Mouse (Mus musculus): ENCODE measurements around the gene Ilf3.

Gene Ilf3

GRCm38 (mm10) chr9:21340411-21340810, 27.3 kb upstream of the Ilf3 start:
- DNase-seq (ENCODE audit: low spot score in 2 of 2), result no peak

- DNase-seq (ENCODE audit: low spot score in 2 of 2), result no peak
Observed at GRCm38 (mm10) chr9:21346627-21347365, 20.9 kb upstream of the Ilf3 start.

DNA sequence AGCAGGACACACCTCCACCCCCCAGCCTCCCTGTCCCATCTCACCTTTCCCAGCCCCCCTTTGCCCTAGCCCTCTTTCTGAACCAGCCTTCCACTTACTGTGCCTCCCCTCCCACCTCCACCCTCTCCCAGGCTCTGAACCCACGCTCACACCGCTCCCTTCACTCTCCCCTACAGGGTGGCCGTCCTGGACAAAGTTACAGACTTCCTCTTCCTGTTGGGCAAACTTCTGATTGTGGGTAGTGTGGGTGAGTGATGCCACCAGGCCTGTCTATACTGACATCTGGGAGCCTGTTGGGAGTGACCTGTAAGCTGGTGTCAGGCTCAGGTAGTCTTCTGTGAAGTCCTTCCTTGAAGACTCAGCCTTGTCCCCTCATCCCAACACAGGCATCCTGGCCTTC, 19.5 kb upstream of the Ilf3 start:
- no peak for DNase-seq (ENCODE audit: low spot score in 2 of 2)

GRCm38 (mm10) chr9:21351178-21351577, 16.5 kb upstream of the Ilf3 start:
- no peak for DNase-seq (ENCODE audit: low spot score in 2 of 2)

DNA sequence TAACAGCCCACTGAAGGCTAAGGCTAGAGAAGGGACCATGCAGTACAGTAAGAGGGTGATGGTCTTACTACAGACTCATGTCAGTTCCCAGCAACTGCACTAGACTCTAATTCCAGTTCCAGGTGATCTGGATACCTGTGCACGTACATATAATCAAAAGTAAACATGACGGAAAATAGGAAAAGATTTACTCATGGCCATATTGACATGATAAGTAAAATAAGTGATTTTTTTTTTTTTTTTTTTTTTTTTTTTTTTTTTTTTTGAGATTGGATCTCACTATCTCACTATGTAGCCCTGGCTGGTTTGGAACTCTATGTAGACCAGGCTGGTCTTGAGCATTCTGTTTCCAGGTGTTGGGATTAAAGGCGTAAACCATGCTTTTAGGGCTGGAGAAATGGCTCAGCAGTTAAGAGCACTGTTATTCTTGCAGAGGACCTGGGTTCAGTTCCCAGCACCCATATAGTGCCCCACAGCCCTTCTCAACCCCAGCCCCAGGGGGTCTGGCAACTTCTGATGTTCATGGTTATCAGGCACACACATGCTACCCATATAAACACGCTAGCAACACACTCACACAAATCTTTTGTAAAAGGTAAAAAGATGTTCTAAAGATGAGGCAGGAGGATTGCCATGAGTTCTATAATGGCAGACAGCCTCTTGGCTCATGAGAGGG, 15.8 kb upstream of the Ilf3 start:
- no peak for DNase-seq (ENCODE audit: low spot score in 2 of 2)

DNA sequence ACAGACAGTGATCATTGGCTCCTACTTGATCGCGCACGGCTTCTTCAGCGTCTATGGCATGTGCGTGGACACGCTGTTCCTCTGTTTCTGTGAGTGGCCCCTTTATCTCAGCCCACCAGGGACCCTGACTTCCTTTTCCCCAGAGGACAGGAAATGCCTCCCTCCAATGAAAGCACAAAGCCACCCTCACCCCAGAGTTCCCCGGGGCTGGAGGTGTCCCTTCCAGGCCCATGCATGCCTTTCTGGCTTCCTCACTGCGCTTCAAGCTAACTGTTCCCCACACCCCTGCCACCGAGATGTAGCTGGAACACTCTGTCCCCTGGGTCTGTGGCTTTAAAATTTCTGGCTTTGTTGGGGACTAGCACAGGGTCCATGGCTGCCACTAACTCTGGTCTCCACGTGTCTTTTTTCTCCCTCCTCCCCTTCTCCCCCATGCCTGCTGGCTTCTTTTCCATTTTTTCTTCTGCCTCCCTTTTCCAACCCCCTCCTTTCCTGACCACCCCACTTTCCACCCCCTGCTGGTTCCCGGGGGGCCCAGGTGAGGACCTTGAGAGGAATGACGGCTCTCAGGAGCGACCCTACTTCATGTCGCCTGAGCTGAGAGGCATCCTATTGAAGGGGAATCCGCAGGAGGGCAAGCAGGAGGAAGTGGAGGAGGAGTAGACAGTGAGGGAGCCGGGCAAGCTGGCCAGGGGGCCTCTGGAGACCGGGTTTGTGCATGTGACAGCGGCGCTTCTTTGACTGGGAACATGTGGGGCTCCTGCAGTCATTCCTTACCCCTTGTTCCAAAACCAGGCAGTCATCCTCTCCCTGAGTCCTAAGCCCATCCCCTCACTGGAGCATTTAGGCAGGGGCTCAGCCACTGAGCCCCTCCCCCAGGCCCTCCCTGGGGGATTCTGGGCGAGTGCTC, 15.0 kb upstream of the Ilf3 start:
- DNase-seq (ENCODE audit: low spot score in 2 of 2), result no peak

DNA sequence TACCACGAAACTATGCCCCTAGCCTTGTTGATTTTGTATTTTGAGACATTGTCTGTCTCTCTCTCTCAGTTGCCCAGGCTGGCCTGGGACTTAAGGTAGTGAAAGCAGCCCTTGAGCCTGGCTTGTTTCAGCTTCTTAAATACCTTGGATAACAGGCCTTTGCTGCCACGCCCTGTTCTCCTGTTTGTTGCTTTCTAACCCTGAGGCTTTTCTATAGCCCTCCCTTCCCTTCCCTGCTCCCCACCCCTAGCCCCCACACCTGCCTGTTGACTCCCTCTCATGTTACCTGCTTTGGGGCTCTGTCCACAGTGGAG, 14.3 kb upstream of the Ilf3 start:
- no peak for DNase-seq (ENCODE audit: low spot score in 2 of 2)

GRCm38 (mm10) chr9:21354796-21355195, 12.9 kb upstream of the Ilf3 start:
- DNase-seq (ENCODE audit: low spot score in 2 of 2), result no peak

DNA sequence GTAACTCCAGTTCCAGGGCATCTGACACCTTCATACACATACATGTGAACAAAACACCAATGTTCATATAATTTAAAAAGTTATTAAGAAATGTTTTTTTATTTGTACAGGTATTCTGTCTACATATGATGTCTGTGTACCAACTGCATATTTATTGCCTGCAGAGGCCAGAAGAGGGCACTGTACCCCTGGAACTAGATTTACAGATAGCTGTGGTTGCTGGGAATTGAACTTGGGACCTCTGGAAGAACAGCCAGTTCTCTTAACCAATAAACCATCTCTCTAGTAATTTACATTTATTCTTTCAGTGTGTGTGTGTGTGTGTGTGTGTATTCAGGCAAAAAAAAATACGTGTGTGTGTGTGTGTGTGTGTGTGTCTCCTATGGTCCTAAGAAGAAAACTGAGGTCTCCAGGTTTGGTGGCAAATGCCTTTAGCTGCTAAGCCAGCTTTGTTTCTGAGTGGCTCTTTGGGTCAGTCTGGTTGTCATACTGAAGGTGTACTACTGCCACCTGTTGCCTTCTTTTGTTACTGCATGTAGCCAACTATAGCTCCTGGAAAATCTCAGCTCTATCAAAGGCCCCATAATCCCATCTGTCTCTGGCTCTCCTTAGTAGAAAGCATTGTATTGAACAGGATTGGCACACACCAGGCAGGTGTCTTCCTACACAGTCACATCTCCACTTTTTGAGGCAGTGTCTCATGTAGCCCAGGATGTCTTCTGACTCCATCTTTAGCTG, 10.5 kb upstream of the Ilf3 start:
- DNase-seq (ENCODE audit: low spot score in 2 of 2), result peak; percentile 46 to 77

DNA sequence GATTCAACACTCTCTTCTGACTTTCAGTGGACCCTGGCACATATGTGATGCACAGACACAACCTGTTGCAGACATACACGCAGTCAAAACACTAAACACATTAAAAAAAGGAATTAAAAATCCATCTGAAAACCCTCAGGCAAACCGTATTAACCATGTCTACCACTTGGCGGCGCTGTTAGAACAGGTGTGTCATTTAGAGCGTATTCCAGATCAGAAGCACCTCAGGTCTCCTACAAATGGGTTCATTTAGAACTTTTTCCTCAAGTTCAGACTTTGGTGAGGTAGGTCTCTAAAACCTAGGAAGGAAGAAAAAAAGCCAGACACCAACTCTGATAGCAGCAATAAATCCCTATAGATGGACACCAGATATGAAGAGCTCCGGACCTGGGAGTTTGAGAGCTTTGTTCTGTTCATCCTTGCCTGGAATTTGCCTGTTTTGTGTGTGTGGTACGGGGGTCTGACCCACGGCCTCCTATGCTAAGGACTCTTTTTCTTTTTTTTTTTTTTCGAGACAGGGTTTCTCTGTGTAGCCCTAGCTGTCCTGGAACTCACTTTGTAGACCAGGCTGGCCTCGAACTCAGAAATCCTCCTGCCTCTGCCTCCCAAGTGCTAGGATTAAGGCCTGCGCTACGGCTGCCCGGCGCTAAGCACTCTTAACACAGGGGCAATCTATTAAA, 990 bp upstream of the Ilf3 start:
- peak; percentile 59 to 69 for DNase-seq (ENCODE audit: low spot score in 2 of 2)

DNA sequence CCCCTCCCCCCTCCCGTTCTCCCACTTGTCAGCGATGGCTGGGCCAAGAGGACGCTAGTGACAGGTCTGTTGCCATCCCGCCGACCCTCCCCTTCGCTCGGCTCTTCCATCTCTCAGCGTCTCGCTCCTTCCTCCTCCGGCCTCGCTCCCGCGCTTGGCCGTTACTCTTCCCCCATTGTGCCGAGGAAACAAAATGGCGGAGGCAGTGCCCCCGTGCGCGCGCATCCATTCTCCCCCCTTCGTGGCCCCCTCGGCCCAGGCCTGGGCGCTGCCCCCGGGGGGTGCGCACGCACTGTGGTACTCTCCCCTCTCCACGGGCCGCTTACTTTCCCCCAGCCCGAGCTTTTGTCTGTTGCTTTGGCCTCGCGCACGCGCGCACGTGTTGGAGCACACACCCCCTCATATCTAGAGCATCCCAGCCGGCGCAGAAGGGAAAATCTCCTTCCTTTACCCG, 487 bp downstream of the Ilf3 start:
- peak; percentile 67 to 68 for DNase-seq (ENCODE audit: low spot score in 2 of 2)

- DNase-seq (ENCODE audit: low spot score in 2 of 2), result no peak
Observed at GRCm38 (mm10) chr9:21369080-21369479, 1.4 kb downstream of the Ilf3 start.

DNA sequence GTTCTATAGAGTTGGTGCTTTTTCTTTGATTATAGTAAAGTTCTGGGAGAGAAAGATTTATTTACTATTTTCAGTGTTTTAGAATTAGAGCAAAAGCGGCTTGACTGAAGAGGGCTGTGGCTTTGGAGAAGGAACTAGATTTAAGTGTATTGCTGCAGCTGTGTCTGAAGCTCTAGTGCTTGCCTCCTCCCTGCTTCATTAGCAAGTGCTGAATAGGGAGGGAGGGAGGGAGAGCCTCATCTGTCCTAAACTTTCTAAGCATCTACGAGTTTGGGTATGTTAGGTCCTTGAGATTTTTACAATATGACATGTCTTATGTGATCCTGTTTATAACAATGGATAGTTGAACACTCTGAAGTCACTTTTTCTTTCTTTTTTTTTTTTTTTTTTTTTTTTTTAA, 3.2 kb downstream of the Ilf3 start:
- DNase-seq (ENCODE audit: low spot score in 2 of 2), result no peak

GRCm38 (mm10) chr9:21372508-21372907, 4.8 kb downstream of the Ilf3 start:
- DNase-seq (ENCODE audit: low spot score in 2 of 2), result no peak

DNA sequence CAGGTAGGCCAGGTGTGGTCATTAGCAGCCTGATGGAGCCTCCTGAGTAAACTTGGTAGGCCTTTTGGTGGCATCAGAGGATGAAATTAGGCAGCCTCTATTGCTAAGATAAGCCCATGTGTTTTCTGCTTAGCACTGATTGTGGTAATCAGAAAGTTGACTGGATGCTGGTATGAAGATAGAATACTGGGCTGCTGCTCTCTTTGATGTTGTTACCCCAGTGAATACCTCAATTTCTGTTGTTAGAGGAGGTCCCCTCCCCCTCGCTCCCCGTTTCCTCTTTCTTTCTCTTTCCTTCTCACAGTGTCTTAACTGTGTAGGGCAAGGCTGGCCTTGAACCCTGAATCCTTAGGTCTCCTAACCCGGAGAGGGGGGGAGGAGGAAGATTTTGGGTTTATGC, 11.5 kb downstream of the Ilf3 start:
- DNase-seq (ENCODE audit: low spot score in 2 of 2), result no peak

DNA sequence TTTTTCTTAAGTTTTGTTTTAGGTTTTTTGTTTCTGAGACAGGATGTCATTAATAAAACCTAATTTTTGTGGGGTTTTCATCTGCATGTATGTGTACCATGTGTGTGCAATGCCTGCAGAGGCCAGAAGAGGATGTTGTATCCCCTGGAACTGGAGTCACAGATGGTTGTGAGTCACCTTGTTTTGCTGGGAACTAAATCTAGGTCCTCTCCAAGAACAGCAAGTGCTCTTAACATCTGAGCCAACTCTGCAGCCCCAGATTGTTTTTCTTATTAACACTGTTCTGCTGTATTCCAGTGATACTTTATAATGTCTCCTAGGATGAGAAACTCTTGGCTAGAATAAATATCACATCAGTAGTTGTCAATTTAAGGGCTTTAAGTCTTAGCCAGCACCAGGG, 13.2 kb downstream of the Ilf3 start:
- DNase-seq (ENCODE audit: low spot score in 2 of 2), result no peak

DNA sequence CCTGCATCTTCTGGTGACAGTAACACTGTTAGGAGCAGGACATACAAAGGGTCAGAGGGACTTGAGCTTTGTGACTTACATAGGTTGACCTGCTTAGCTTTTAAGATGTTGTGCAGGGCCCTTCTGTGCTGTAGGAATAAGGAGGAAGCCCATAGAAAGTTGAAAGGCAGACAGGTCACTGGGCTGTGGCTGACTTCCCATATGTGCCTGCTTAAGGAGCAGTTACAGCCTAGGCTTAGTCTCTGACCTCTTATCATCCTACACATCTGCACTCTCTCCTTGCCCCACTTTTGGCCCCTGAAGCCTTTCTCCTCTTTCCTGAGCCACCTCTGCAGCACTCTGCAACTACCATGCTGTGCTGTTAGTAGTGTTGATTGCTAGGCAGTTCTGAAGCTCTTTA, 16.3 kb downstream of the Ilf3 start:
- no peak for DNase-seq (ENCODE audit: low spot score in 2 of 2)

DNA sequence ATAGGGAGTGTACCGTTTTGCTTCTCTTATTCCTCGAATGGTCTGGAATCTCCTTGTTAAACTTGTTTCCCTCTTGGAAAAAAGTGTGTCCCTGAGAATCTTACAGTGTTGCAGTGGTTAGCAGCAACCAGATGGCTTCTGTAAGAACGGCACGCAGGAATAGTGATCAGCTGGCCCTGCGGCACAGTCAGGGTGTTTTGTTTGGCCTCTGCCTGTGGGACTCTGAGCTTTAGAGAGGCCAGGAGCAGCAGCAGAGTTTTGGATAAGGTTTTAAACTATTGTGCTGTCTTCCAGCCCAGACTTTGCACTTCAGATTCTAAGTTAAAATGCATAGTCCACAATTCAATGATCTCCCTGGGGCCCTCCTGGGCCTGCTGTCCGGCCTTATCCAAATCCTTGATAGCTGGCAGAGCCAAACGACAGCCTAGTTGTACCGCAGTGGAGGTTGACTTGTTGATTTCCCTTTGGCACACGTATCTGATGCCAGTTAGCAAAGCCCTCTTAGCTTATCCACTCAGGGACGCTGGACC, 25.0 kb downstream of the Ilf3 start:
- no peak for DNase-seq (ENCODE audit: low spot score in 2 of 2)

DNA sequence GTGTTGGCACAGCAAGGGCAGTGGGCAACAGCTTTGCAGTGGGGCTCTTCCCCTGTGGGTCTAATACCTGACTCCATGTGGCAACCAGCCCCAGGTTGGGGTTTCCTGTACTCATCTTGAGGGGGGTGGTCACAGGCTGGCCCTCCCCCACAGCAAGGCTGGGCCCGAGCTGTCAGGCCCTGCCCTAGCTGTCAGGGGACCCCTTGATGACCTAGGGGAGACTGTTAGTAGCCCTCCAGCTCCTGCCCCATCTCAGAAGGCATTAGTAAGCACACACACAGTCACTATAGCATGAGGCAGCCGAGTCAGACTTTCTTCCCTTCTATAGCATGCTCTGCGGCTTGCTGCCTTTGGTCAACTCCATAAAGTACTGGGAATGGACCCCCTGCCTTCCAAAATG, 28.0 kb downstream of the Ilf3 start:
- no peak for DNase-seq (ENCODE audit: low spot score in 2 of 2)

- DNase-seq (ENCODE audit: low spot score in 2 of 2), result no peak
Observed at GRCm38 (mm10) chr9:21397170-21397569, 29.5 kb downstream of the Ilf3 start.

GRCm38 (mm10) chr9:21401042-21401441, 33.4 kb downstream of the Ilf3 start:
- DNase-seq (ENCODE audit: low spot score in 2 of 2), result no peak
